ENCODE assay signal across 8 mouse cellular contexts in the genomic region with DNA sequence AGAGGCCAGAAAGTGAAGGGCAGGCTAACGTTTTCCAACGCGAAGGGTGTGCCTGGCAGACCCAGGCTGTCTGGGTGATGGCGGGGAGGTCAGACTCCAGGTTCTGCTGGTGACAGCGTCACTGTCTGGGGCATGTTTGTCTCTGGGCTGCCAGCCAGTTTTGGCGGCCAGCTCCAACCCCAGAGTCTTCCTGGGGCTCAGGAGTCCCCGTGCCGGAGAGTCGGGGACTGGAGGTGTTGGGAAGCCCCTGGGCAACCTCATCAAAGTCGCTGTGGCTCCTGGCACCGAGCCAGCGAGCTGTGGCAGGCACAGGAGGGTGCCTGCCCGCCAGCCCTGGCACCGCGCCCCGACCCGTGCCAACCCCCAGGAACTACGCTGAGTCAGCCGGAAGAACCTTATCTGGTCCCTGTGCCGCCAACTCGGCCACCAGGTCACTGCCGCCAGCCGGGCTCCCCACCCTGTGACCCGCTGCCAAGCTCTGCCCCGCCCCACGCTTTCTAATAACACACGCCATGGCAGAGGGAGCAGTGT. TPM values are rescaled to one million over a fixed set of nuclear protein-coding genes. Genes with fewer than 3 reads are reported as not detected.
DNase-seq lines count a peak whose midpoint lies in the region; ATAC-seq and TF ChIP-seq lines count a peak whose summit lies in the region.

No protein-coding gene starts in this region.

- no peaks in the 10 kb centered on the region for H3K9me3 ChIP-seq in limb, embryonic 15.5 days

- 0 out of 2 replicates have a peak overlapping the region, but pooled peaks have one; percentile 10 for H3K9ac ChIP-seq in limb, embryonic 15.5 days

- peak overlapping the region; percentile 54 for H3K27ac ChIP-seq in limb, embryonic 15.5 days

- intact Hi-C loops in heart, postnatal 36 days (cut with DNase I): no loop called here

- peak; percentile 82 to 86 for DNase-seq in adrenal gland, adult 18-20 months (ENCODE audit: low spot score in 2 of 2)
- DNase-seq in heart, postnatal 36 days: peak; percentile 79 to 84
- peak; percentile 52 for DNase-seq in thymus, postnatal 4 days
- DNase-seq in right cerebral cortex, adult 2 months (ENCODE audit: low spot score in 2 of 2): no peak

- no peak overlapping the region for H3K4me3 ChIP-seq in limb, embryonic 15.5 days
- H3K4me3 ChIP-seq in myocyte: no peak overlapping the region

- no peaks in the 10 kb centered on the region for H3K27me3 ChIP-seq in limb, embryonic 15.5 days
- H3K27me3 ChIP-seq in myocyte (ENCODE audit: control insufficient read depth, insufficient read depth, insufficient read length): no peaks in the 10 kb centered on the region

- no peak overlapping the region for H3ac ChIP-seq in myocyte (ENCODE audit: control insufficient read depth, insufficient read length)

- WGBS in limb, embryonic 15.5 days: 46% methylated on average over 27 of the region's 27 CpGs

- H3K4me1 ChIP-seq in limb, embryonic 15.5 days: peaks cover 84% of the 10 kb centered on the region

- H3K79me2 ChIP-seq in myocyte (ENCODE audit: control insufficient read depth, insufficient read depth): no peaks in the 10 kb centered on the region

- H3K36me3 ChIP-seq in limb, embryonic 15.5 days: peaks cover 37% of the 10 kb centered on the region
- no peaks in the 10 kb centered on the region for H3K36me3 ChIP-seq in myocyte (ENCODE audit: control insufficient read depth, insufficient read depth)

- ATAC-seq in CD4-positive, CD25-positive, alpha-beta regulatory T cell, adult 4 months: peak; percentile 90
- peak; percentile 82 for ATAC-seq in erythroblast, adult 5-6 weeks (replicated peaks; ENCODE audit: low FRiP score, poor library complexity, severe bottlenecking)
- ATAC-seq in limb, embryonic 15.5 days (ENCODE audit: insufficient number of reproducible peaks, low FRiP score, low TSS enrichment, low read depth): no peak

- H3K4me2 ChIP-seq in limb, embryonic 15.5 days: peak overlapping the region; percentile 2; the same call in 1 of the 2 replicates
- H3K4me2 ChIP-seq in myocyte (ENCODE audit: low read depth): peak overlapping the region; percentile 71

- no peak for TF ChIP-seq POLR2A in myocyte (IDR thresholded peaks at IDR 0.05; ENCODE audit: insufficient read length, low read depth)

TF ChIP-seq in myocyte, 11 proteins besides CTCF, POLR2A, EP300 and RAD21:
- TF ChIP-seq E2F4 (IDR thresholded peaks at IDR 0.05; ENCODE audit: insufficient read depth) (no peak), TCF3 (IDR thresholded peaks at IDR 0.05; ENCODE audit: insufficient read length, low read depth) (peak; percentile 43), MYOG (IDR thresholded peaks at IDR 0.05; ENCODE audit: control insufficient read depth in 1 of 3, insufficient read depth in 1 of 3, insufficient read length in 2 of 3, low read depth in 2 of 3) (peak in 2 of 3 experiments; percentile 48 to 85), POLR2AphosphoS2 (IDR thresholded peaks at IDR 0.05; ENCODE audit: insufficient read length, low read depth) (no peak), MAX (IDR thresholded peaks at IDR 0.05; ENCODE audit: low read depth) (no peak), SRF (IDR thresholded peaks at IDR 0.05; ENCODE audit: control insufficient read depth, insufficient read length, low read depth) (peak; percentile 97), USF1 (IDR thresholded peaks at IDR 0.05; ENCODE audit: low read depth) (no peak), TCF12 (IDR thresholded peaks at IDR 0.05; ENCODE audit: insufficient read depth, poor library complexity, severe bottlenecking) (no peak), CEBPB (IDR thresholded peaks at IDR 0.05; ENCODE audit: insufficient read depth, poor library complexity, severe bottlenecking) (no peak), MYOD1 (IDR thresholded peaks at IDR 0.05; ENCODE audit: control insufficient read depth in 1 of 3, insufficient read length in 2 of 3, low read depth in 2 of 3) (peak in 1 of 3 experiments; percentile 65), REST (IDR thresholded peaks at IDR 0.05; ENCODE audit: insufficient read depth, insufficient read length) (no peak)

RNA-seq across cellular contexts. Expression of gene Arid3a, which starts 10.1 kb away (rescaled TPM):
- polyA plus RNA-seq in CD4-positive, CD25-positive, alpha-beta regulatory T cell, adult 4 months (2017; shearing (Covaris generic)): 1 to 10 TPM; 2.7 to 3.3 TPM
- total RNA-seq in adrenal gland, adult 18-20 months (2021): 1 to 10 TPM; 3.6 to 4.3 TPM
- 6.3 and 8.8 TPM in 2 replicates for total RNA-seq in erythroblast, adult 5-6 weeks (2015; ENCODE audit: low replicate concordance)
- 10.5 and 14.7 TPM in 2 replicates for total RNA-seq in erythroblast, adult 5-6 weeks (2017; ENCODE audit: low replicate concordance)
- 1 to 10 TPM; 1.9 to 2.6 TPM for total RNA-seq in heart, postnatal 36 days (2021)
- 5.7 and 7.4 TPM in 2 replicates for polyA plus RNA-seq in limb, embryonic 15.5 days (2015; fragmentation: Nextera tagmentation; extraction: Ambion mirVana)
- polyA plus RNA-seq in myocyte (2012; fragmentation: generic; extraction: Trizol): 1.2 TPM

RNA-seq across cellular contexts. Expression of gene R3hdm4, which starts 16.0 kb away (rescaled TPM):
- polyA plus RNA-seq in CD4-positive, CD25-positive, alpha-beta regulatory T cell, adult 4 months (2017; shearing (Covaris generic)): 100 to 1,000 TPM in 1 of 2 experiments, 10 to 100 TPM in 1; 93.5 to 104 TPM
- 100 to 1,000 TPM in 1 of 2 experiments, 10 to 100 TPM in 1; 92.0 to 107 TPM for total RNA-seq in adrenal gland, adult 18-20 months (2021)
- total RNA-seq in erythroblast, adult 5-6 weeks (2015; ENCODE audit: low replicate concordance): 42.8 and 46.1 TPM in 2 replicates
- 25.0 and 28.3 TPM in 2 replicates for total RNA-seq in erythroblast, adult 5-6 weeks (2017; ENCODE audit: low replicate concordance)
- total RNA-seq in heart, postnatal 36 days (2021): 10 to 100 TPM; 81.0 to 88.1 TPM
- 159 and 161 TPM in 2 replicates for polyA plus RNA-seq in limb, embryonic 15.5 days (2015; fragmentation: Nextera tagmentation; extraction: Ambion mirVana)
- polyA plus RNA-seq in myocyte (2012; fragmentation: generic; extraction: Trizol): 69.0 TPM

RNA-seq across cellular contexts. Expression of gene Kiss1r, which starts 20.2 kb away (rescaled TPM):
- polyA plus RNA-seq in CD4-positive, CD25-positive, alpha-beta regulatory T cell, adult 4 months (2017; shearing (Covaris generic)): under 1 TPM in 1 of 2 experiments, not detected in 1; 0.09 TPM
- total RNA-seq in adrenal gland, adult 18-20 months (2021): 1 to 10 TPM; 1.0 to 2.2 TPM
- not detected in 2 replicates for total RNA-seq in erythroblast, adult 5-6 weeks (2015; ENCODE audit: low replicate concordance)
- total RNA-seq in erythroblast, adult 5-6 weeks (2017; ENCODE audit: low replicate concordance): 0.14 TPM in 1 of 2 replicates, not detected in the other
- total RNA-seq in heart, postnatal 36 days (2021): under 1 TPM; 0.17 to 0.38 TPM
- polyA plus RNA-seq in limb, embryonic 15.5 days (2015; fragmentation: Nextera tagmentation; extraction: Ambion mirVana): 1.0 and 1.2 TPM in 2 replicates
- 0.59 TPM for polyA plus RNA-seq in myocyte (2012; fragmentation: generic; extraction: Trizol)

RNA-seq across cellular contexts. Expression of gene Wdr18, which starts 23.0 kb away (rescaled TPM):
- 10 to 100 TPM; 65.1 to 77.5 TPM for polyA plus RNA-seq in CD4-positive, CD25-positive, alpha-beta regulatory T cell, adult 4 months (2017; shearing (Covaris generic))
- total RNA-seq in adrenal gland, adult 18-20 months (2021): 10 to 100 TPM; 37.2 to 40.1 TPM
- 4.0 and 7.5 TPM in 2 replicates for total RNA-seq in erythroblast, adult 5-6 weeks (2015; ENCODE audit: low replicate concordance)
- total RNA-seq in erythroblast, adult 5-6 weeks (2017; ENCODE audit: low replicate concordance): 2.5 and 14.2 TPM in 2 replicates
- 10 to 100 TPM; 25.6 to 28.8 TPM for total RNA-seq in heart, postnatal 36 days (2021)
- polyA plus RNA-seq in limb, embryonic 15.5 days (2015; fragmentation: Nextera tagmentation; extraction: Ambion mirVana): 81.7 and 83.6 TPM in 2 replicates
- polyA plus RNA-seq in myocyte (2012; fragmentation: generic; extraction: Trizol): 35.1 TPM

RNA-seq across cellular contexts. Expression of gene Gm26602, which starts 26.3 kb away (rescaled TPM):
- not detected for polyA plus RNA-seq in CD4-positive, CD25-positive, alpha-beta regulatory T cell, adult 4 months (2017; shearing (Covaris generic))
- not detected for total RNA-seq in adrenal gland, adult 18-20 months (2021)
- total RNA-seq in erythroblast, adult 5-6 weeks (2015; ENCODE audit: low replicate concordance): not detected in 2 replicates
- not detected in 2 replicates for total RNA-seq in erythroblast, adult 5-6 weeks (2017; ENCODE audit: low replicate concordance)
- not detected for total RNA-seq in heart, postnatal 36 days (2021)
- polyA plus RNA-seq in limb, embryonic 15.5 days (2015; fragmentation: Nextera tagmentation; extraction: Ambion mirVana): not detected in 2 replicates
- not detected for polyA plus RNA-seq in myocyte (2012; fragmentation: generic; extraction: Trizol)

Comparison
In these comparisons a context has a peak if more than half of its experiments do, and no peak if none do; other contexts are left out.
1. DNase-seq: peak in adrenal gland, adult 18-20 months (2 of 2), heart, postnatal 36 days (2 of 2) and thymus, postnatal 4 days (single experiment); none in right cerebral cortex, adult 2 months (0 of 2).